Mouse (Mus musculus): ENCODE results near the gene Arhgap25. TPM values are rescaled to one million over a fixed set of nuclear protein-coding genes. Genes with fewer than 3 reads are reported as not detected.

The Arhgap25 gene
- 9.5 TPM for polyA plus RNA-seq (2014; fragmentation: Illumina TruSeq; extraction: RNeasy Lipid Tissue Mini Kit (QIAGEN cat#74804); ENCODE audit: insufficient read depth, low read depth, low replicate concordance)

GRCm38 (mm10) chr6:87532953-87533710 is at the start of gene Arhgap25:
Gene Arhgap25 (minus strand): TSS chr6:87533259.

DNA sequence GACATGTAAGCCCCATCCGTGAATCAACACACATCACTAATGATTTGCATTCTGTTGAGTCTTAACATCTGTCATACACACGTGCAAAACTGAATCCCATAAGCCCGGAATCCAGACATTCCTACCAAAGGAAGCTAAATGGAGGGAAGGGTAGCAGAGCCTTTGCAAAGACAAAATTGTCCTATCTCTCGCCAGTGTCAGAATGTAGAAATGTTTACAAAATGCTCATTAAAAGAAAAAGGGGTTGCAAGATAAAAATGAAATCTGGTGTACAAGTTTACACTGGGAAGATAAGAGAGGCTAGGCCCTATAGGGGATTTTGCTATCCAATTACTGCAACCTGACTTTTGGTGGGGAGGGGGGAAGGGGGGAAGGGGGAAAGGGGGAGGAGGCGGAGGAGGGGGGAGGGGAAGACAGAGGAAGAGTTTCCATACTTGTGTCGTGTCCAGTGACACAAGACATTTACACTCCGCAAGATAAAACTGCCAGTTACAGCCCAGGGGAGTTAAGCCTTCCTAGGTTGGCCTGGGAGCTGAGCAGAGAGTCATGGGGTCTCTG is 104.5 kb downstream of the Arhgap25 start, which contains the start of gene Bmp10:
Bmp10 (plus strand) TSS at position 508 of the 558 bp plus-strand sequence.

Other genes starting within 250 kb of the Arhgap25 start
- gene Antxr1, start 197.4 kb downstream of the Arhgap25 start, polyA plus RNA-seq (2014; fragmentation: Illumina TruSeq; extraction: RNeasy Lipid Tissue Mini Kit (QIAGEN cat#74804); ENCODE audit: insufficient read depth, low read depth, low replicate concordance): 32.3 TPM
- not detected for gene Gkn1, start 182.3 kb downstream of the Arhgap25 start, polyA plus RNA-seq (2014; fragmentation: Illumina TruSeq; extraction: RNeasy Lipid Tissue Mini Kit (QIAGEN cat#74804); ENCODE audit: insufficient read depth, low read depth, low replicate concordance)
- gene Gkn2, start 159.9 kb downstream of the Arhgap25 start, polyA plus RNA-seq (2014; fragmentation: Illumina TruSeq; extraction: RNeasy Lipid Tissue Mini Kit (QIAGEN cat#74804); ENCODE audit: insufficient read depth, low read depth, low replicate concordance): not detected
- gene Gkn3, start 144.3 kb downstream of the Arhgap25 start, polyA plus RNA-seq (2014; fragmentation: Illumina TruSeq; extraction: RNeasy Lipid Tissue Mini Kit (QIAGEN cat#74804); ENCODE audit: insufficient read depth, low read depth, low replicate concordance): 7.1 TPM
- gene Bmp10, start 104.3 kb downstream of the Arhgap25 start, polyA plus RNA-seq (2014; fragmentation: Illumina TruSeq; extraction: RNeasy Lipid Tissue Mini Kit (QIAGEN cat#74804); ENCODE audit: insufficient read depth, low read depth, low replicate concordance): not detected
- gene Prokr1, start 57.5 kb upstream of the Arhgap25 start, polyA plus RNA-seq (2014; fragmentation: Illumina TruSeq; extraction: RNeasy Lipid Tissue Mini Kit (QIAGEN cat#74804); ENCODE audit: insufficient read depth, low read depth, low replicate concordance): 0.12 TPM
- gene Aplf, start 138.9 kb upstream of the Arhgap25 start, polyA plus RNA-seq (2014; fragmentation: Illumina TruSeq; extraction: RNeasy Lipid Tissue Mini Kit (QIAGEN cat#74804); ENCODE audit: insufficient read depth, low read depth, low replicate concordance): 2.8 TPM
- 2.0 TPM for gene Efcc1, start 197.6 kb upstream of the Arhgap25 start, polyA plus RNA-seq (2014; fragmentation: Illumina TruSeq; extraction: RNeasy Lipid Tissue Mini Kit (QIAGEN cat#74804); ENCODE audit: insufficient read depth, low read depth, low replicate concordance)
- gene Gp9, start 244.8 kb upstream of the Arhgap25 start, polyA plus RNA-seq (2014; fragmentation: Illumina TruSeq; extraction: RNeasy Lipid Tissue Mini Kit (QIAGEN cat#74804); ENCODE audit: insufficient read depth, low read depth, low replicate concordance): 4.0 TPM